Mouse (Mus musculus): ENCODE measurements at regions not wholly inside any gene's neighbourhood (a gene's known extent, or its start where the extent isn't known, plus 50 kb on each side); places are given as distances from the start of the nearest gene placed in this dataset.

GRCm38 (mm10) chr4:154782291-154782690 lies 55.0 kb upstream of the Ttc34 start:
- TF ChIP-seq CTCF (conservative IDR thresholded peaks at IDR 0.05 in 1 of 2, IDR thresholded peaks at IDR 0.05 in 1 of 2; ENCODE audit: low read depth in 2 of 2, low read length in 2 of 2): no peak
- TF ChIP-seq RCOR1 (conservative IDR thresholded peaks at IDR 0.05; ENCODE audit: low read depth, low read length): no peak
- no peak for TF ChIP-seq CHD1 (IDR thresholded peaks at IDR 0.05; ENCODE audit: low read depth, low read length)
- no peak for TF ChIP-seq NRF1 (IDR thresholded peaks at IDR 0.05; ENCODE audit: low read depth, low read length)
- no peak for TF ChIP-seq EP300 (IDR thresholded peaks at IDR 0.05; ENCODE audit: low read length)
- TF ChIP-seq MAZ (IDR thresholded peaks at IDR 0.05; ENCODE audit: low read depth, low read length): no peak
